Comparison of ENCODE assay signal across 25 mouse cellular contexts in the genomic region with DNA sequence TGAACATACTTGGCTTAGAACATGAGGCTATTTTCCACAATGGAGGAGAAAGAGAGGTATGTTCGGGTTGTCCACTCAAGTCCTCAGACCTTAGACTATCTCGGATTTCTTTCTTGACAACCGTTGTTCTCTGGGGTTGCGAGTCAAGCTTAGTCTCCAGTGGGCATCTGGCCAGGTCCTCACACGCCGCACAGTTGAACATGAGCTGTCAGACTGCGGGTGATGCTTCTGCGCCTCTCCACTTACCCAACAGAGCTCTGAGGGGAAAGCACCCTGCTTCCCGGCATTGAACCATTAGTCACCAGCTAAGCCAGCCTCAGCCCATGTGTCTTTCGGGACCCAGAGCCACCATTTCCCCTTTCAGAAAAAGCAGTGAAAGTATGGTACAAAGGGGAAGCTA. TPM values are rescaled to one million over a fixed set of nuclear protein-coding genes. Genes with fewer than 3 reads are reported as not detected.
DNase-seq lines count a peak whose midpoint lies in the region; ATAC-seq and TF ChIP-seq lines count a peak whose summit lies in the region.
"Had no signal": no experiment of that assay in that cellular context is flagged by ENCODE, and none has a peak within 500 bp of the region (broad histone marks: within the 10 kb centered on the region; RNA-seq: fewer than 3 reads in every experiment).

No protein-coding gene starts in this region.

- no peak for ATAC-seq in lung, embryonic 14.5 days (ENCODE audit: insufficient read depth)
- ATAC-seq in lung, postnatal 0 days = no peak
- ATAC-seq: activated CD4-positive, CD25-positive, alpha-beta regulatory T cell, adult 4 months; forebrain, embryonic 14.5 days; forebrain, embryonic 16.5 days; Patski had no signal

- no peak for TF ChIP-seq CTCF in lung, embryonic 14.5 days (IDR thresholded peaks at IDR 0.05; ENCODE audit: low read depth)
- TF ChIP-seq CTCF in lung, postnatal 0 days (IDR thresholded peaks at IDR 0.05) = no peak

- DNase-seq in lung, embryonic 14.5 days = peak; percentile 27
- no peak for DNase-seq in lung, postnatal 0 days (ENCODE audit: low spot score)
- DNase-seq in 3T3-L1 (ENCODE audit: low read depth, low spot score) (peak; percentile 83), adipocyte (ENCODE audit: low spot score) (peak; percentile 26)
- no peak for DNase-seq in layer of hippocampus, adult 11-12 months (ENCODE audit: low spot score)
- no peak for DNase-seq in kidney, adult 11 months
- DNase-seq: adrenal gland, adult 2 months; adrenal gland, postnatal 10 days; adrenal gland, postnatal 25 days; cerebellum, adult 11 months; cerebellum, adult 18-20 months; cerebellum, adult 8-10 months; cerebellum, adult 9-11 months; cerebellum, postnatal 36 days; embryo, embryonic 11 days had no signal

- no peak overlapping the region for H3K4me2 ChIP-seq in lung, embryonic 14.5 days
- H3K4me2 ChIP-seq in lung, postnatal 0 days (replicated peaks; ENCODE audit: low read depth, low read length) = no peak overlapping the region
- H3K4me2 ChIP-seq: embryonic facial prominence, embryonic 13.5 days; embryonic facial prominence, embryonic 15.5 days; forebrain, embryonic 12.5 days had no signal

- no peak overlapping the region for H3K9ac ChIP-seq in lung, embryonic 14.5 days
- no peak overlapping the region for H3K9ac ChIP-seq in lung, postnatal 0 days (replicated peaks; ENCODE audit: low read depth)
- H3K9ac ChIP-seq: embryonic facial prominence, embryonic 13.5 days; embryonic facial prominence, embryonic 15.5 days; forebrain, embryonic 12.5 days had no signal

- no peak overlapping the region for H3K27ac ChIP-seq in lung, embryonic 14.5 days (ENCODE audit: low read depth)
- no peak overlapping the region for H3K27ac ChIP-seq in lung, postnatal 0 days (ENCODE audit: low read length)
- H3K27ac ChIP-seq: embryonic facial prominence, embryonic 13.5 days; embryonic facial prominence, embryonic 15.5 days; forebrain, embryonic 10.5 days; forebrain, embryonic 12.5 days had no signal

- WGBS in lung, embryonic 14.5 days = 69% methylated on average over 10 of the region's 10 CpGs
- WGBS in lung, postnatal 0 days = 72% methylated on average over 10 of the region's 10 CpGs

- no peaks in the 10 kb centered on the region for H3K9me3 ChIP-seq in lung, embryonic 14.5 days (ENCODE audit: low read depth, low read length)
- no peaks in the 10 kb centered on the region for H3K9me3 ChIP-seq in lung, postnatal 0 days (ENCODE audit: low read length)
- H3K9me3 ChIP-seq: embryonic facial prominence, embryonic 13.5 days; embryonic facial prominence, embryonic 15.5 days; forebrain, embryonic 10.5 days; forebrain, embryonic 12.5 days had no signal

- H3K36me3 ChIP-seq in lung, embryonic 14.5 days (ENCODE audit: insufficient read depth) = no peaks in the 10 kb centered on the region
- H3K36me3 ChIP-seq in lung, postnatal 0 days (ENCODE audit: insufficient read depth, low read length) = no peaks in the 10 kb centered on the region
- H3K36me3 ChIP-seq: embryonic facial prominence, embryonic 13.5 days; embryonic facial prominence, embryonic 15.5 days; forebrain, embryonic 10.5 days; forebrain, embryonic 12.5 days had no signal

- no peak overlapping the region for H3K4me3 ChIP-seq in lung, embryonic 14.5 days (ENCODE audit: low read depth, low read length)
- H3K4me3 ChIP-seq in lung, postnatal 0 days (ENCODE audit: low read depth, low read length) = no peak overlapping the region
- H3K4me3 ChIP-seq: embryonic facial prominence, embryonic 13.5 days; embryonic facial prominence, embryonic 15.5 days; erythroblast, embryonic 14.5 days; forebrain, embryonic 10.5 days; forebrain, embryonic 12.5 days had no signal

- no peak for TF ChIP-seq EP300 in lung, postnatal 0 days (IDR thresholded peaks at IDR 0.05)

- no peaks in the 10 kb centered on the region; the same call in 1 of the 2 replicates for H3K4me1 ChIP-seq in lung, embryonic 14.5 days (ENCODE audit: insufficient read depth)
- peaks cover 4% of the 10 kb centered on the region; the same call in 1 of the 2 replicates for H3K4me1 ChIP-seq in lung, postnatal 0 days (ENCODE audit: insufficient read depth, low read depth, low read length)

- H3K27me3 ChIP-seq in lung, embryonic 14.5 days (ENCODE audit: insufficient read depth, low read length) = no peaks in the 10 kb centered on the region
- no peaks in the 10 kb centered on the region for H3K27me3 ChIP-seq in lung, postnatal 0 days (replicated peaks; ENCODE audit: insufficient read depth, low read length)
- H3K27me3 ChIP-seq: embryonic facial prominence, embryonic 13.5 days; embryonic facial prominence, embryonic 15.5 days; forebrain, embryonic 12.5 days had no signal

RNA-seq across cellular contexts. Expression of gene Ush2a, which starts 20.1 kb away (rescaled TPM):
- polyA plus RNA-seq in lung, embryonic 14.5 days (2014; fragmentation: Nextera tagmentation; extraction: Ambion mirVana) = 0.03 TPM in 1 of 2 replicates, not detected in the other
- polyA plus RNA-seq in lung, postnatal 0 days (2015; fragmentation: Nextera tagmentation; extraction: Ambion mirVana) = 0.06 and 0.14 TPM in 2 replicates
- polyA plus RNA-seq: C2C12; erythroblast, embryonic 14.5 days; Patski had no signal

Comparison
In these comparisons a context has a peak if more than half of its experiments do, and no peak if none do; other contexts are left out.
1. DNase-seq: peak in lung, embryonic 14.5 days (single experiment), 3T3-L1 (single experiment) and adipocyte (single experiment); none in lung, postnatal 0 days (single experiment), layer of hippocampus, adult 11-12 months (single experiment) and kidney, adult 11 months (single experiment).